Mouse (Mus musculus) midbrain, embryonic 14.5 days (tissue): ENCODE measurements at regions not wholly inside any gene's neighbourhood (a gene's known extent, or its start where the extent isn't known, plus 50 kb on each side); places are given as distances from the start of the nearest gene placed in this dataset.

Source experiments
- ATAC-seq: fragments of 200-750 bp; cut with Nextera tagmentation; 2 replicates; pipeline ENCODE4 v1.8.0; 2017; ENCODE audit warnings: moderate number of reproducible peaks, moderate library complexity; ENCODE audit not compliant: low FRiP score, low TSS enrichment
- DNase-seq: peaks from one replicate; pipeline ENCODE4 v3.0.0-alpha.2; 2015
- H3K27ac ChIP-seq: fragments of 300-500 bp; sonication (generic); replicated peaks from 2 replicates; pipeline ENCODE4 v1.5.1; 2014; ENCODE audit warnings: mild to moderate bottlenecking, low read depth, low read length, moderate library complexity
- H3K27me3 ChIP-seq: fragments of 300-500 bp; sonication (generic); 2 replicates; pipeline ENCODE4 v1.6.1; 2014; ENCODE audit warnings: low read length, control low read depth, mixed read lengths; ENCODE audit not compliant: control insufficient read depth, insufficient read depth
- H3K36me3 ChIP-seq: fragments of 300-500 bp; sonication (generic); 2 replicates; pipeline ENCODE4 v1.6.1; 2014; ENCODE audit warnings: low read length, control low read depth; ENCODE audit not compliant: control insufficient read depth, insufficient read depth
- H3K4me1 ChIP-seq: fragments of 300-500 bp; sonication (generic); 2 replicates; pipeline ENCODE4 v1.6.1; 2014; ENCODE audit warnings: mild to moderate bottlenecking, antibody characterized with exemption, low read length, control low read depth; ENCODE audit not compliant: control insufficient read depth, insufficient read depth
- H3K4me2 ChIP-seq: fragments of 300-500 bp; sonication (generic); 2 replicates; pipeline ENCODE4 v1.6.1; 2014; ENCODE audit warnings: mild to moderate bottlenecking, low read length, moderate library complexity
- H3K4me3 ChIP-seq: fragments of 300-500 bp; sonication (generic); replicated peaks from 2 replicates; pipeline ENCODE4 v1.5.1; 2014; ENCODE audit warnings: low read depth, low read length
- H3K9ac ChIP-seq: fragments of 300-500 bp; sonication (generic); replicated peaks from 2 replicates; pipeline ENCODE4 v1.6.1; 2014; ENCODE audit warnings: mild to moderate bottlenecking, low read length, moderate library complexity
- H3K9me3 ChIP-seq: fragments of 300-500 bp; sonication (generic); 2 replicates; pipeline ENCODE4 v1.6.1; 2016; ENCODE audit warnings: low read length, control low read depth, mixed read lengths; ENCODE audit not compliant: control insufficient read depth
- WGBS: fragments of 180-500 bp; shearing (Covaris S2); extraction: QIAGEN DNeasy Blood & Tissue Kit; methylation state at CpG from one replicate; pipeline ENCODE4 v1.1.7; 2014; 5-methylcytosine and 5-hydroxymethylcytosine counted together

- no peak overlapping the region for H3K4me2 ChIP-seq
- no peaks in the 10 kb centered on the region for H3K36me3 ChIP-seq
- DNase-seq (peak; percentile 61), ATAC-seq (peak; percentile 37; the same call in 1 of the 2 replicates)
- no peaks in the 10 kb centered on the region for H3K27me3 ChIP-seq
- H3K4me1 ChIP-seq, result no peaks in the 10 kb centered on the region
- H3K9ac ChIP-seq, result no peak overlapping the region
- H3K27ac ChIP-seq, result no peak overlapping the region
- WGBS, result 8% methylated on average over 3 of the region's 3 CpGs
- no peaks in the 10 kb centered on the region for H3K9me3 ChIP-seq
- H3K4me3 ChIP-seq, result no peak overlapping the region
These were observed 412.7 kb upstream of the Tbc1d2b start for GRCm38 (mm10) chr9:90683319-90683718.

GRCm38 (mm10) chr9:90690066-90690465 lies 419.5 kb upstream of the Tbc1d2b start:
- Histone ChIP-seq H3K9ac (no peak overlapping the region), H3K4me3 (no peak overlapping the region), H3K36me3 (no peaks in the 10 kb centered on the region), H3K27me3 (peaks cover 7% of the 10 kb centered on the region; the same call in 1 of the 2 replicates), H3K4me2 (peak overlapping the region; percentile 31), H3K4me1 (no peaks in the 10 kb centered on the region; the same call in none of the 2 replicates), H3K9me3 (no peaks in the 10 kb centered on the region), H3K27ac (no peak overlapping the region)
- WGBS, result 43% methylated on average over 12 of the region's 12 CpGs
- ATAC-seq (no peak), DNase-seq (no peak)

DNA sequence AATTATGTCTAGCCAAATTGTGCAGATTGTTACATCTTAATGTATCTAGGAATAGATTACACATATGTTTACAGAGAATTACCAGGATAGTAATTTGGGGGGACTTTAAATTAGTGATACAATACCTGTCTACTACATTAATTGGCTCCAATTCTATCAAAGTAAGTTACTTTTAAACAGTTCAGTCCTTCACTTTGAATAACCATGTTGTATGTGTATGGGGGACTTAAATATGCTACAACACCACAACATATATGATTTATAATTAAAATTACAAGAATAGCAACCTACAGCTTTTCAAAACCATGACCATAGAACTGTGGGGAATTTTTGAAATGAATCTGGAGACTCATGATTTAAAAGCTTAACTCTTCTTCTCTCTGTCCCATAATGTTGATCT lies 420.5 kb upstream of the Tbc1d2b start:
- Histone ChIP-seq H3K36me3 (no peaks in the 10 kb centered on the region), H3K4me3 (no peak overlapping the region), H3K4me1 (no peaks in the 10 kb centered on the region; the same call in none of the 2 replicates), H3K9me3 (no peaks in the 10 kb centered on the region), H3K27ac (no peak overlapping the region), H3K4me2 (no peak overlapping the region), H3K9ac (no peak overlapping the region), H3K27me3 (peaks cover 15% of the 10 kb centered on the region)
- DNase-seq, result no peak
- no peak for ATAC-seq

DNA sequence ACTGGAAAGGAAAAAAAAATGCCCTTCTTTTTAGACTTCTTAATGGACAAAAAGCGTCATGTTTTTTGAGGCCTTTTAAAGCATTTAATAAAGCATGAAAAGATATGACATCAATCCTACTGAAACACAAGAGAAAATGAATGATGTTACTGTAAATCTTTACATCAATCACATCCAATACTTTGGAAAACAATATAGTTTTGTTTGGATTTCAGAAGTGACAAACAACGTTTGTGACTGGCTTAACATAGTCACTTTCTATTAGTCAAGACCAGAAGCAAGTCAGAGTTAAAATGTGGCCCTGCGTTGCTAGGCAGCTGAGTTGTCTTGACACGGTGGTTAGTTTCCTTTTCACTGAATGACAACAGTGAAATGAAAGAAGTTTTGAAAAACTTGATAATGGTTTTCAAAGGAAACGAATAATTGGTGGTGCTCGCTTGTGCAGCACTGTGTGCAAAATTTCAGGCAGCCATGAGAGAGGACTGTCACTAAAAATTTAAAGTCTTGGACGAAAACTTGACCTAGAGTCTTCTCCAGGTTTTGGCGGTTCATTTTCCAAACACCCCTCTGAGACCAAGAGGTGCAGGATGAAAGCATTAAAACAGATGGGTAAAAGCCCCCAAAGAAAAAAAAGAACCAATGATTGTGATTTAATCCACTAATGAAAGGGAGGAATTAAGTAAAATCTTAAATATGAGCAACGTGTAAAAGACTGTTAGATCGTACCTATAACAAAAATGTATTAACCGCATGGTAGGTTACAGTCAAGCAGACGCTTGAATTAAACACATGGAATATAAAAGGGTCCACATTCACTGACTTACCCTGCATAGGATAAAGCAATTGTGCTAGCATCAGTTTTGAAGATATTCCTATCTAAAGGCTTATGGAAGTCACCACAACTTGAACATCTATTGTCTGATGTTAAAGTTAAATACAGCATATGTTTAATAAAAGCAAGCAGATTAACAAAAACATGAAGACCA lies 421.4 kb upstream of the Tbc1d2b start:
- H3K9me3 ChIP-seq, result no peaks in the 10 kb centered on the region
- peak; percentile 66 for DNase-seq
- ATAC-seq, result peak; percentile 24; the same call in 1 of the 2 replicates
- 9% methylated on average over 12 of the region's 12 CpGs for WGBS
- H3K4me1 ChIP-seq, result no peaks in the 10 kb centered on the region; the same call in none of the 2 replicates
- no peak overlapping the region for H3K9ac ChIP-seq
- peak overlapping the region; percentile 63; the same call in 1 of the 2 replicates for H3K27ac ChIP-seq
- peak overlapping the region; percentile 24 for H3K4me2 ChIP-seq
- H3K27me3 ChIP-seq, result peaks cover 15% of the 10 kb centered on the region
- H3K36me3 ChIP-seq, result no peaks in the 10 kb centered on the region
- no peak overlapping the region for H3K4me3 ChIP-seq

DNA sequence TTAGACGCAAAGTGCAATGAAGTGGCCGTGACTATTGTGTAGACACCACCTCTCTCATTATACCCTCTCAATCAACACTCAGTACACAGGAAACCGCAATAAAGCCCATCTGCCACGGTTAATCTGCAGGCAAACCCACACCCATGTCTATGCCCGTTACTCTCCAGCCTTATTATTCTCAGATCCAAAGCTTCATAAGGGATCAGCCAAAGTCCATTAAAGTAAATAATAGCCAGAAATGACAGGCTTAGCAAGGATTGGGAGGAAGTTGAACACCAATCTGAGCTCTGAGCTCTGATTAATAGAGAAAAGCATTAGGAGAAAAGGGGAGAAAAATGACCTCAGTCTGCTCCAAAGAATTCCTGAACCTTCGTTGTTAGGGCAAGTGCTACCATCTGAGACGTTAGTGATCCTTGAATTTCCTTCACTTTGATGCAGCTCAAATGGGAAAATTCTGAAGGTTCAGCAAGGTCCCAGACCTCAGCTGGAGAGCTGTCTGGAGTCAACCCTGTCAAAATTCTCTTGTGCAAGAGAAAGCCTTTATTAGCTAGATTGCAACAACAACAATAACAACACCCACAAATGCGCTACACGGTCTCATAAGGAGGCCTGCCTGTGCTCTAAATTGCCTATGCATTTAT lies 422.5 kb upstream of the Tbc1d2b start:
- Histone ChIP-seq H3K4me2 (0 out of 2 replicates have a peak overlapping the region, but pooled peaks have one; percentile 23), H3K36me3 (no peaks in the 10 kb centered on the region), H3K9ac (no peak overlapping the region), H3K27ac (peak overlapping the region; percentile 63; the same call in 1 of the 2 replicates), H3K4me3 (no peak overlapping the region), H3K27me3 (peaks cover 20% of the 10 kb centered on the region), H3K9me3 (no peaks in the 10 kb centered on the region), H3K4me1 (no peaks in the 10 kb centered on the region; the same call in none of the 2 replicates)
- peak; percentile 86 for ATAC-seq
- peak; percentile 72 for DNase-seq
- 4% methylated on average over 9 of the region's 9 CpGs for WGBS

DNA sequence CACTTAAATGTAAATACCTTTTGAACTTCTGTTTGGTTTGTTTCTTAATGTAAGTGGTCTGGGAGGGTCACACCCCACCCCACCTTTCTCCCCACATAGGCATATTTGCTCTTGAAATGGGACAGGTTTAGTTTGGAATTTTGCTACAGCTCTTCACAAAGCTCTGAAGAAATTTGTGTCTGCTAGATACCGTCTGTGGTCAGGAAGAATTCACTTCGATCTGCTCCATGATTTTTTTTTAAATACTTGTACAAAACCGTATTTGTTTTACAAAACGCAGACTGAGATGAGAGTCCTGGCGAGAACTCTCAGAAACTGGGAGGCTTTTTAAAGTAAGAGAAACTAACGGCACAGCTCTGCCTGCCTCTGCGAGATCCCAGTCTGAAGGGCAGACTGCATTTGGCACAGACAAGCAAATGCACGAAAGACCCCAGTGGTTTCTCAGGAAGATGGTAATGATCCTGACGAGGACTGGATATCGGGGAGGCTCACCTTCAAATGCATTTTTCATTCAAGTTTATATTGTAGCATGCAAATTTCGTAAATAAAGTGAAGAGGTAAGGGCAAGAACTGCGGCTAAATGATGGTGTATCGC lies 423.5 kb upstream of the Tbc1d2b start:
- Histone ChIP-seq H3K36me3 (no peaks in the 10 kb centered on the region), H3K4me1 (no peaks in the 10 kb centered on the region; the same call in none of the 2 replicates), H3K27me3 (peaks cover 24% of the 10 kb centered on the region), H3K4me2 (peak overlapping the region; percentile 41), H3K4me3 (no peak overlapping the region), H3K9ac (no peak overlapping the region), H3K27ac (peak overlapping the region; percentile 50), H3K9me3 (no peaks in the 10 kb centered on the region)
- ATAC-seq, result no peak
- DNase-seq, result peak; percentile 62
- 18% methylated on average over 13 of the region's 13 CpGs for WGBS

DNA sequence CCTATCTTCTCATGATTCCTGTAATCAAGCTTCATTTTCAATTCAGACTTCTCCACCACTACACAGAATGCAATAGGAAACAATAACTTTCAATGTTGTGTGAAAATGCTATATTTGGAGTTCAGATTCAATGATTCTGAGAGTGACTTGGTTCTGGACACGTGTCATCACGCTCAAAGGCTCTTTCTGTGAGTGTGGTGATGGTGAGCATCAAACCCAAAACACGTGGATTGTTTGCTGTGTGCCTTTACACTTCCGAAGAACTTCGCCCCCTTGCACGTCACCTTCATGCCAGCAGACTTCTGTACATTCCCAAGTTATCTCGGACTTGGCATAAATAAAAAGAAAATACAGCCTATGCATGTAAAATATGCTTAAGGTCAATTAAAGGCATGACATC lies 425.1 kb upstream of the Tbc1d2b start:
- 0 out of 2 replicates have a peak overlapping the region, but pooled peaks have one; percentile 0 for H3K4me2 ChIP-seq
- no peak overlapping the region for H3K4me3 ChIP-seq
- H3K36me3 ChIP-seq, result no peaks in the 10 kb centered on the region
- no peak overlapping the region for H3K27ac ChIP-seq
- ATAC-seq (no peak), DNase-seq (no peak)
- H3K4me1 ChIP-seq, result peaks cover under 1% of the 10 kb centered on the region
- no peak overlapping the region for H3K9ac ChIP-seq
- peaks cover 24% of the 10 kb centered on the region for H3K27me3 ChIP-seq
- 66% methylated on average over 7 of the region's 7 CpGs for WGBS
- no peaks in the 10 kb centered on the region for H3K9me3 ChIP-seq

GRCm38 (mm10) chr9:90697279-90698000 lies 426.8 kb upstream of the Tbc1d2b start:
- Histone ChIP-seq H3K4me1 (peaks cover 6% of the 10 kb centered on the region), H3K27me3 (peaks cover 24% of the 10 kb centered on the region), H3K4me3 (no peak overlapping the region), H3K27ac (peak overlapping the region; percentile 3; the same call in 1 of the 2 replicates), H3K9ac (no peak overlapping the region), H3K9me3 (no peaks in the 10 kb centered on the region), H3K36me3 (no peaks in the 10 kb centered on the region), H3K4me2 (peak overlapping the region; percentile 7; the same call in 1 of the 2 replicates)
- peak; percentile 56 for DNase-seq
- 46% methylated on average over 11 of the region's 11 CpGs for WGBS
- ATAC-seq, result no peak
